Mouse (Mus musculus) stomach, embryonic 14.5 days (tissue): ENCODE results near the gene Gk5. TPM values are rescaled to one million over a fixed set of nuclear protein-coding genes. Genes with fewer than 3 reads are reported as not detected.

Experiments used
- ATAC-seq: fragments of 200-750 bp; cut with Nextera tagmentation; 2 replicates; pipeline ENCODE4 v1.8.0; 2017; ENCODE audit warnings: low read depth, moderate TSS enrichment; ENCODE audit not compliant: insufficient number of reproducible peaks, insufficient read depth, low FRiP score
- H3K27ac ChIP-seq: fragments of 300-500 bp; sonication (generic); 2 replicates; pipeline ENCODE4 v1.5.1; 2014; ENCODE audit warnings: mild to moderate bottlenecking, low read length, moderate library complexity, mixed read lengths
- H3K27me3 ChIP-seq: fragments of 300-500 bp; sonication (generic); 2 replicates; pipeline ENCODE4 v1.6.1; 2014; ENCODE audit warnings: low read length, control low read depth, mixed read lengths; ENCODE audit not compliant: control insufficient read depth, insufficient read depth
- H3K36me3 ChIP-seq: fragments of 300-500 bp; sonication (generic); 2 replicates; pipeline ENCODE4 v1.6.1; 2014; ENCODE audit warnings: mild to moderate bottlenecking, control low read depth, low read length, moderate library complexity, mixed read lengths; ENCODE audit not compliant: control insufficient read depth, insufficient read depth
- H3K4me1 ChIP-seq: fragments of 300-500 bp; sonication (generic); 2 replicates; pipeline ENCODE4 v1.6.1; 2014; ENCODE audit warnings: low read length, control low read depth, mixed read lengths; ENCODE audit not compliant: control insufficient read depth, insufficient read depth
- H3K4me2 ChIP-seq: fragments of 300-500 bp; sonication (generic); replicated peaks from 2 replicates; pipeline ENCODE4 v1.6.1; 2014; ENCODE audit warnings: low read depth, low read length, control low read depth
- H3K4me3 ChIP-seq: fragments of 300-500 bp; sonication (generic); 2 replicates; pipeline ENCODE4 v1.5.1; 2014; ENCODE audit warnings: low read depth, low read length, control low read depth
- H3K9ac ChIP-seq: fragments of 300-500 bp; sonication (generic); replicated peaks from 2 replicates; pipeline ENCODE4 v1.6.1; 2014; ENCODE audit warnings: low read depth, mild to moderate bottlenecking, control low read depth, low read length, moderate library complexity, mixed read lengths
- H3K9me3 ChIP-seq: fragments of 300-500 bp; sonication (generic); 2 replicates; pipeline ENCODE4 v1.6.1; 2016; ENCODE audit warnings: low read depth, low read length, control low read depth; ENCODE audit not compliant: control insufficient read depth
- WGBS: fragments of 180-500 bp; shearing (Covaris S2); extraction: QIAGEN DNeasy Blood & Tissue Kit; methylation state at CpG from one replicate; pipeline ENCODE4 v1.1.7; 2014; 5-methylcytosine and 5-hydroxymethylcytosine counted together
- polyA plus RNA-seq: library from polyadenylated mRNA; unstranded; fragments of >200 nt; fragmentation: Nextera tagmentation; extraction: Ambion mirVana; gene quantifications from 2 replicates; pipeline ENCODE4 v1.2.1, GENCODE M21; 2014

Gk5 gene
- polyA plus RNA-seq, 1 experiment from 2014 or later = 13.5 TPM

DNA sequence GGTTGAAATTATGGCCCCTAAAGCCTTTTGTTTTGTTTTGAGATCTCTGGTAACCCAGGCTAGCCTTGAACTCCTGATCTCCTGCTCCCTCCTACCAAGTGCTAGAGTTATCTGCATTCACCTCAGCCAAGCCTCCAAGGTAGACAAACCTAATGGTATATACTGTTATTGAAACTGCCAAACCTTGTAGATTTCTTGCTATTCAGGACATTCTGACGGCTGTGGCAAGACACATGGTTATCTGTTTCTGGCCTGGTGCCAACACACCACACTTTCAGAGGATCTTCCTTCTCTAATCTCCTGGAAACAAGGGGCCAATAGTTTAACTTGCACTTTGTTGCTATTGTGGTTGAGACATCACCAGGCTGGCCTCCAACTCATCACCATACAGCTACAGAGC, 24.0 kb upstream of the Gk5 start:
- Histone ChIP-seq H3K4me3 (no peak overlapping the region), H3K9me3 (peaks cover 3% of the 10 kb centered on the region; the same call in 1 of the 2 replicates), H3K36me3 (no peaks in the 10 kb centered on the region), H3K4me2 (no peak overlapping the region), H3K27ac (no peak overlapping the region), H3K27me3 (no peaks in the 10 kb centered on the region), H3K4me1 (no peaks in the 10 kb centered on the region), H3K9ac (no peak overlapping the region)
- WGBS = 65% methylated on average over 1 of the region's 1 CpGs
- ATAC-seq = no peak

DNA sequence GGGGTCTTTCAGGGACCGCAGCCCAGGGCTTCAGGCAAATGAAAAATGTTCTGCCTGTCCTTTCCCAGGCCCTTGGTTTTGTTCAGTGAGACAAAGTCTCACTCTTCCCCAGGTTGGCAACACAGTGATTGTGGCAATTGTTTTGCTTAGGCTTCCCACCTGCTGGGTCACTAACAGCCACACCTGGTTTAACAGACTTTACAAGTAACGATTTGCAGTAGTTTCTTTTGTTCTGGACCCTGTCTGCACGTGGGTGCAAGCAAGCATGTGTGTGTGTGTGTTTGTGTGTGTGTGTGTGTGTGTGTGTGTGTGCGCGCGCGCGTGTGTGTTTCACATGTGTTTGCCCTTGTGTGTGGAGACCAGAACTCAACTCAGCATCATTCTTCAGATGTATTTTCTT, 16.3 kb upstream of the Gk5 start:
- H3K9me3 ChIP-seq = peaks cover 3% of the 10 kb centered on the region; the same call in 1 of the 2 replicates
- H3K36me3 ChIP-seq = no peaks in the 10 kb centered on the region
- no peak overlapping the region for H3K4me2 ChIP-seq
- H3K4me3 ChIP-seq = no peak overlapping the region
- no peaks in the 10 kb centered on the region for H3K4me1 ChIP-seq
- WGBS = 90% methylated on average over 8 of the region's 8 CpGs
- ATAC-seq = no peak
- H3K27ac ChIP-seq = no peak overlapping the region
- H3K9ac ChIP-seq = no peak overlapping the region
- no peaks in the 10 kb centered on the region for H3K27me3 ChIP-seq

DNA sequence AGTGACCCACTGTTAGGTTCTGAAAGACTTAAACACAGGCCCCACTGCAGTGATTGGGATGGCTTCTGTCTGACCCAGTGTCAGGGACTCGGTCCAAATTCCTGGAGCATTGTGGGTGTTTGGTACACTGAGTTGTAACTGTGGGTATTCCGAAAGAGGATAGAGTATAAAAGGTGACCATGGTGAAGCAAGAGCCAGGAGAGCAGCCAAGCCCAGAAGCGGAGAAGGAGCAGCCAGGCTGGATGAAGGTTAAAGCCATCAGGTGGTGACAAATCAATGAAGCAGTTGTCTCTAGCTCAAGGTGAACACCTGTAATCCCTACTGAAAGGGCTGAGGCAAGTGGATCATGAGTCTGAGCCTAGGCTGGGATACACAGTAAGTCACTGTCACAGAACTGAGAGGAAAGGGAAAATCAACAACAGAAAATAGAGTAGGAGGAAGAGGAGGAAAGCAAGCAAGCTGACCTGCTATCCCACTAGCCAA, 6.2 kb upstream of the Gk5 start:
- 87% methylated on average over 3 of the region's 3 CpGs for WGBS
- Histone ChIP-seq H3K9ac (no peak overlapping the region), H3K4me3 (no peak overlapping the region), H3K27ac (no peak overlapping the region), H3K9me3 (no peaks in the 10 kb centered on the region), H3K4me2 (no peak overlapping the region), H3K36me3 (no peaks in the 10 kb centered on the region), H3K4me1 (no peaks in the 10 kb centered on the region), H3K27me3 (no peaks in the 10 kb centered on the region)
- ATAC-seq = no peak

DNA sequence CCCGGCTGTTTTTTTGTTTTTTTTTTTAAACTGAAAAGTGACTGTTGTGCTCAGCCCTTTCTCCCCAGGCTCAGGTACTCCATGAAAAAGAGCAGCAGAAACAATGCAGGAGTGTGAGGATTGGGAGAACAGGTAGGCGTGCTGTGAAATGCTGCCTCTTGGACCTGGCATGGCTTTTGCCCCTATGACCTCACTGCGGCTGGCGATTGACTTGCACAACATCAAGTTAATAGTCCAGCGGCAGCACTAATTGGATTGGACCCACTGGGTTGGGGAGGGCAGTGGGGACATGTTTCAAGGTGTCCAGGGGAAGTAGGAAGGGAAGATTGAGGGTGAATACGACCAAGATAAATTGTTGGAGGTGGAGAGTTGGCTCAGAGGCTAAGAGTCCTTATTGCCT, 2.4 kb upstream of the Gk5 start:
- Histone ChIP-seq H3K4me3 (no peak overlapping the region), H3K36me3 (no peaks in the 10 kb centered on the region), H3K4me1 (no peaks in the 10 kb centered on the region), H3K27me3 (no peaks in the 10 kb centered on the region), H3K9ac (no peak overlapping the region), H3K27ac (no peak overlapping the region), H3K4me2 (no peak overlapping the region), H3K9me3 (no peaks in the 10 kb centered on the region)
- WGBS = 87% methylated on average over 6 of the region's 6 CpGs
- no peak for ATAC-seq

DNA sequence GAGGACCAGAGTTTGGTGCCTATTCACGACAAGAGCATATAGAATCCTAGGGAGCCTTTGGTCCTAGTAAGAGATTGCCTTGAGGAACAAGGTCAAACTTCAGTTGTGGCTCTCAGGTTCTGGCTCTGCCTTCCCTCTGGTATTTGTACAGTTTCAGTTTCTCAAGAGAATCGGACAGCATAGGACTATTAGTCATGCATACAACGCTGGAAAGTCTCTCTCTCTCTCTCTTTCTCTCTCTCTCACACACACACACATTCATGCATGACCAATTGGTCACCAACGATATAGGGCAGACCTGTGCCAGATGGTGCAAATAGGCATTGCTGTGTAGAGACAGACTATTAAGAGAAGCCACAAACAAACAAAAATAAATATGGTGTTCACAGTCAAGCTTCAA, 946 bp upstream of the Gk5 start:
- Histone ChIP-seq H3K9me3 (no peaks in the 10 kb centered on the region), H3K4me2 (peak overlapping the region; percentile 45), H3K9ac (no peak overlapping the region), H3K4me3 (peak overlapping the region; percentile 75), H3K4me1 (no peaks in the 10 kb centered on the region), H3K27ac (no peak overlapping the region), H3K36me3 (no peaks in the 10 kb centered on the region), H3K27me3 (no peaks in the 10 kb centered on the region)
- 76% methylated on average over 4 of the region's 4 CpGs for WGBS
- no peak for ATAC-seq

DNA sequence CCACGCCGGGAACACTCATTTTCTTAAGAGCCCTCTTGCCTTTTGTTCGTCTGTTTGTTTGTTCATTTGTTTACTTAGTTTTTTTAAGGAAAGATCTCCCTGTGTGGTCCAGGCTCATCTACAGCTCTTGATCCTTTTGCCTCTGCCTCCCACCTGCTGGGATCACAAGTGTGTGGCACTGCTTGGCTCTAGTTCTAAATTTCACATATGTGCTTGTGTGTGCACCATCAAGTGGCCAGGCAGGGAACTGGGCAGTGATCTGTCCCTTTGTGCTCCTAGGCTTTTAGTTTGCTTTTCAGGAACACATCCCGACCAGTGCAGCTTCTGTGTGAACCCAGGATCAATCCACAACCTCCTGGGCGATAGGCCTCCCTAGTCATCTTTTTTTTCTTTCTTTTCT, 8.8 kb downstream of the Gk5 start:
- H3K36me3 ChIP-seq = no peaks in the 10 kb centered on the region
- no peak overlapping the region for H3K27ac ChIP-seq
- 52% methylated on average over 5 of the region's 5 CpGs for WGBS
- no peak overlapping the region for H3K4me3 ChIP-seq
- no peaks in the 10 kb centered on the region for H3K4me1 ChIP-seq
- no peaks in the 10 kb centered on the region for H3K27me3 ChIP-seq
- no peaks in the 10 kb centered on the region for H3K9me3 ChIP-seq
- H3K4me2 ChIP-seq = no peak overlapping the region
- H3K9ac ChIP-seq = no peak overlapping the region
- no peak for ATAC-seq

DNA sequence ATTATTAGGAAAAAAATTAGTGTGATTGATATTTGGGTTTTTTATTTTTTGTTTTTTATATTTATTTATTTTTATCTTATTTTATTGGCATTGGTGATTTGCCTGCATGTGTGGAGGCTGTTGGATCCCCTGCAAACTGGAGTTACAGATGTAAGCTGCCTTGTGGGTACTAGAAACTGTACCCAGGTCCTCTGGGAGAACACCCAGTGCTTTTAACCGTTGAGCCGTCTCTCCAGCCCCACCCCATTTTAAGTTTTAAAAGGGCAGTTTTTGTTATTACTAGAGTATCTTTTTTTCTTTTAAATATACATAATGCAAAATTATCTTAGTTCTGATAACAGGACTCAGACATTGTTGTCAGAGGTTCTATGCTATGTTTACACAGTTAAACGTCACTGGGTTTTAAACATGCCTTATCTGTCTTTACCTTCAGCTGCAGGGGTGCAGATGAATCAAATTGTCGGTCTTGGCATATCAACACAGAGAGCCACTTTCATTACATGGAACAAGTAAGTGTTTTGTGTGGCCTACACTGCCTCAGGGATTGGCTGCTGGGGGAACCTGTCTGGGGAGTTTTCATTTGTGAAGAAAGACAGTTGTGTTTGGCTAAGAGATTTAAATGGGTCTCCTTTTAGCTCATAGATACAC, 13.9 kb downstream of the Gk5 start:
- whole genome bisulfite sequencing = 37% methylated on average over 4 of the region's 4 CpGs
- no peaks in the 10 kb centered on the region for H3K27me3 ChIP-seq
- no peak overlapping the region for H3K4me3 ChIP-seq
- peaks cover 4% of the 10 kb centered on the region; the same call in 1 of the 2 replicates for H3K4me1 ChIP-seq
- no peaks in the 10 kb centered on the region for H3K9me3 ChIP-seq
- H3K27ac ChIP-seq = no peak overlapping the region
- no peaks in the 10 kb centered on the region for H3K36me3 ChIP-seq
- peak; percentile 87 for ATAC-seq
- no peak overlapping the region for H3K9ac ChIP-seq
- no peak overlapping the region for H3K4me2 ChIP-seq

DNA sequence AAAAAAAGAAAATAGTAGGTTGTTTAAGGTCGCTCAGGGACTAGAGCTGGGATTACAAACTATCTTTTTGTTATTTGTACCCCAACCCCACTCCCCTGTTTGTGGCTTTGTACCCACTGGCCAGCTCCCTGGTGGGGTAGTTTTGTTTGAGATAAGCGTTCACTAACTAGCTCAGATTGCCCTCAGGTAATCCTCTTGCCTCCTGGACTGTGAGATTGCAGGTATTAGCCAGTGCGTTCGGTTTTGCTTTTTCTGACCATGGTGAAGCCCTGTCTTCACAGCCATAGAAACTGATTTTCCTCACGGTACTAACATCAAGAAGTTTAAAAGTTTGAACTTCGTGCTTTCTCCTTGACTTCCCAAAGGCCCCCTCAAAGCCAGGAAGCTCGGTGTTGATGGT, 15.3 kb downstream of the Gk5 start:
- Histone ChIP-seq H3K27me3 (no peaks in the 10 kb centered on the region), H3K9ac (no peak overlapping the region), H3K4me2 (no peak overlapping the region), H3K36me3 (no peaks in the 10 kb centered on the region), H3K4me3 (no peak overlapping the region), H3K4me1 (peaks cover 4% of the 10 kb centered on the region; the same call in 1 of the 2 replicates), H3K27ac (no peak overlapping the region; the same call in 1 of the 2 replicates), H3K9me3 (no peaks in the 10 kb centered on the region)
- WGBS = 81% methylated on average over 7 of the region's 7 CpGs
- ATAC-seq = no peak

DNA sequence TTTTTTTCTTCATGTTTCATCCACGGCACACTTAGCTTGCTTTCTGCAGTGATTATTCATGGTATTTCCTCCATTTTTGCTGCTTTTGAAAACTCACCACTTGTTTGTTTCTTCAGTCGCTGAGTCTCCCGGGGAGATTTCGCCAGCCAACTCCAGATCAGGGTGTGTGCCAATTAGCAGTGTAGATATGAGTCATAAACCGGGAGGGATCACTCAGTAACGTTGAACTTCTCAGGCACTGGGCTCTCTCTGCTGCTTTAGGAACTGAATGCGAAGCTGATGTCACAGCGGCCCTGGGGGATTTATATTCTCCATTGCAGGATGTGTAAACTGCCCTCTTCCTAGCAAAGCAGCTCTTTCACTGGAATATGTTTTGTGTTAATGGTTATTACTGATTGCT, 15.8 kb downstream of the Gk5 start:
- Histone ChIP-seq H3K4me1 (peaks cover 4% of the 10 kb centered on the region; the same call in 1 of the 2 replicates), H3K4me3 (no peak overlapping the region), H3K36me3 (no peaks in the 10 kb centered on the region), H3K9me3 (no peaks in the 10 kb centered on the region), H3K27me3 (no peaks in the 10 kb centered on the region), H3K27ac (no peak overlapping the region; the same call in 1 of the 2 replicates), H3K4me2 (no peak overlapping the region), H3K9ac (no peak overlapping the region)
- WGBS = 44% methylated on average over 8 of the region's 8 CpGs
- ATAC-seq = no peak
